Mouse (Mus musculus) thymus, adult 2 months (tissue): ENCODE results near the gene Cep95.

ENCODE experiments used
- CTCF ChIP-seq: fragments of 200-500 bp; IDR thresholded peaks from 2 replicates; pipeline ENCODE4 v1.5.1; 2012; ENCODE audit warnings: mild to moderate bottlenecking, control low read depth, low read length, moderate library complexity, borderline replicate concordance; ENCODE audit not compliant: control insufficient read depth, poor library complexity, insufficient read depth; ENCODE audit errors: extremely low read depth
- POLR2A ChIP-seq: fragments of 200-500 bp; IDR thresholded peaks from 2 replicates; pipeline ENCODE4 v1.6.1; 2012; ENCODE audit warnings: mild to moderate bottlenecking, low read length, control low read depth, moderate library complexity; ENCODE audit not compliant: control insufficient read depth, poor library complexity, insufficient read depth; ENCODE audit errors: extremely low read depth

DNA sequence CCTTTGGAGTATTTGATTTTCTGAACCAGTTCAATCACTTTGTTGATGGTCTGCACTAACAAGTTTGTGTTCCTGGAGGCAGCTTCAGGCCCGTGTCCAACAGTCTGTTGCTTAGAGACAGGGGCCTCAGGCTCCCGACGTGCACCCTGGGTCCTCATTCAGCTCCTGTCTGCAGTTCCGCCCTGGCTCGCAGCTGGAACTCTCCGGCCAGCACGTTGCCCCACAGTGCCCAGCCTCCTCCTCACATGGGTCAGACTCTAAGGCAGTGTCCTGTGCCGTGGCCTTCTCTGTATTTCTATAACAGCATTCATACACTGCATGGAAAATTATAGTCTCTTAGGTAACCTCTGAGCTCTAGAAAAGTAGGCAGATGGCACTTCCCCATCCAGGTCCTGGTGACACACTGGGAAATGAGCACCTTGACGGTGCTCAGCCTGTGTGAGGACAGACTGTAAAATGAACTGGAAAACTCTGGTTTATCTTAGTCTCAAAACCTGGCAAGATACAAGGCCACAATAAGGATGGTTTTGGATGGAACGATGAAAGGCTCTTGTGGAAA lies 13.1 kb downstream of the Cep95 start:
- TF ChIP-seq POLR2A (no peak), CTCF (no peak)
